Mouse (Mus musculus): ENCODE data around the gene Clint1.

The Clint1 gene

GRCm38 (mm10) chr11:45884029-45884428 is 32.2 kb downstream of the Clint1 start:
- peak; percentile 40 for DNase-seq (ENCODE audit: low read depth)

- no peak for DNase-seq (ENCODE audit: low read depth)
These were observed 33.9 kb downstream of the Clint1 start for GRCm38 (mm10) chr11:45885606-45886230.

- DNase-seq (ENCODE audit: low read depth) = no peak
These were observed 34.7 kb downstream of the Clint1 start for GRCm38 (mm10) chr11:45886596-45886995.

GRCm38 (mm10) chr11:45888471-45889030 is 36.7 kb downstream of the Clint1 start:
- no peak for DNase-seq (ENCODE audit: low read depth)

GRCm38 (mm10) chr11:45889981-45890380 is 38.1 kb downstream of the Clint1 start:
- no peak for DNase-seq (ENCODE audit: low read depth)

- no peak for DNase-seq (ENCODE audit: low read depth)
These were observed 38.6 kb downstream of the Clint1 start for GRCm38 (mm10) chr11:45890423-45890822.

GRCm38 (mm10) chr11:45892861-45893360 is 41.1 kb downstream of the Clint1 start:
- DNase-seq (ENCODE audit: low read depth) = no peak

- DNase-seq (ENCODE audit: low read depth) = no peak
These were observed 45.5 kb downstream of the Clint1 start for GRCm38 (mm10) chr11:45897392-45897791.

- DNase-seq (ENCODE audit: low read depth) = no peak
These were observed 48.6 kb downstream of the Clint1 start for GRCm38 (mm10) chr11:45900233-45901015.

GRCm38 (mm10) chr11:45906109-45906786 is 54.4 kb downstream of the Clint1 start:
- DNase-seq (ENCODE audit: low read depth) = peak; percentile 62

GRCm38 (mm10) chr11:45907301-45907700 is 55.5 kb downstream of the Clint1 start:
- no peak for DNase-seq (ENCODE audit: low read depth)

- DNase-seq (ENCODE audit: low read depth) = no peak
These were observed 56.2 kb downstream of the Clint1 start for GRCm38 (mm10) chr11:45908070-45908469.

GRCm38 (mm10) chr11:45908894-45909293 is 57.0 kb downstream of the Clint1 start:
- no peak for DNase-seq (ENCODE audit: low read depth)

GRCm38 (mm10) chr11:45910701-45911100 is 58.9 kb downstream of the Clint1 start:
- no peak for DNase-seq (ENCODE audit: low read depth)

GRCm38 (mm10) chr11:45916196-45916595 is 64.3 kb downstream of the Clint1 start:
- no peak for DNase-seq (ENCODE audit: low read depth)

GRCm38 (mm10) chr11:45918018-45918417 is 66.2 kb downstream of the Clint1 start:
- no peak for DNase-seq (ENCODE audit: low read depth)

- DNase-seq (ENCODE audit: low read depth) = no peak
These were observed 67.0 kb downstream of the Clint1 start for GRCm38 (mm10) chr11:45918836-45919235.

GRCm38 (mm10) chr11:45921026-45921425 is 69.2 kb downstream of the Clint1 start:
- no peak for DNase-seq (ENCODE audit: low read depth)

GRCm38 (mm10) chr11:45921480-45921898 is 69.6 kb downstream of the Clint1 start:
- no peak for DNase-seq (ENCODE audit: low read depth)

GRCm38 (mm10) chr11:45925436-45925835 is 73.6 kb downstream of the Clint1 start:
- no peak for DNase-seq (ENCODE audit: low read depth)

GRCm38 (mm10) chr11:45926640-45927082 is 74.8 kb downstream of the Clint1 start:
- DNase-seq (ENCODE audit: low read depth) = peak; percentile 81

GRCm38 (mm10) chr11:45927456-45927855 is 75.6 kb downstream of the Clint1 start:
- no peak for DNase-seq (ENCODE audit: low read depth)

All from c-Kit-positive CD71-positive TER-119-negative erythroid progenitor cells, embryonic 14.5 days (primary cell).